Mouse (Mus musculus) heart, postnatal 0 days (tissue): ENCODE measurements around the gene Zswim7. TPM values are rescaled to one million over a fixed set of nuclear protein-coding genes. Genes with fewer than 3 reads are reported as not detected.

Source experiments
- ATAC-seq: fragments of 200-750 bp; cut with Nextera tagmentation; 2 replicates; pipeline ENCODE4 v1.8.0; 2017; ENCODE audit warnings: low read depth, moderate number of reproducible peaks, moderate library complexity; ENCODE audit not compliant: insufficient read depth
- DNase-seq: peaks from one replicate; pipeline ENCODE4 v3.0.0-alpha.2; 2016; ENCODE audit warnings: low spot score
- H3K27ac ChIP-seq: fragments of 300-500 bp; sonication (generic); 2 replicates; pipeline ENCODE4 v1.5.1; 2014; ENCODE audit warnings: low read depth, mild to moderate bottlenecking
- H3K27me3 ChIP-seq: fragments of 300-500 bp; sonication (generic); 2 replicates; pipeline ENCODE4 v1.6.1; 2014; ENCODE audit warnings: low read length, mixed read lengths; ENCODE audit not compliant: control insufficient read depth, insufficient read depth
- H3K36me3 ChIP-seq: fragments of 300-500 bp; sonication (generic); replicated peaks from 2 replicates; pipeline ENCODE4 v1.6.1; 2014; ENCODE audit warnings: low read length, mixed read lengths; ENCODE audit not compliant: control insufficient read depth, insufficient read depth
- H3K4me1 ChIP-seq: fragments of 300-500 bp; sonication (generic); 2 replicates; pipeline ENCODE4 v1.6.1; 2014; ENCODE audit warnings: antibody characterized with exemption; ENCODE audit not compliant: control insufficient read depth, insufficient read depth
- H3K4me2 ChIP-seq: fragments of 300-500 bp; sonication (generic); 2 replicates; pipeline ENCODE4 v1.6.1; 2014; ENCODE audit warnings: low read depth, mild to moderate bottlenecking, low read length, moderate library complexity
- H3K4me3 ChIP-seq: fragments of 300-500 bp; sonication (generic); 2 replicates; pipeline ENCODE4 v1.5.1; 2014; ENCODE audit warnings: low read depth, low read length
- H3K9ac ChIP-seq: fragments of 300-500 bp; sonication (generic); replicated peaks from 2 replicates; pipeline ENCODE4 v1.6.1; 2014; ENCODE audit warnings: low read depth, low read length, mixed read lengths
- H3K9me3 ChIP-seq: fragments of 300-500 bp; sonication (generic); replicated peaks from 2 replicates; pipeline ENCODE4 v1.6.1; 2016; ENCODE audit warnings: low read length; ENCODE audit not compliant: control insufficient read depth
- CTCF ChIP-seq: IDR thresholded peaks from 2 replicates; pipeline ENCODE4 v1.5.1; 2016; ENCODE audit warnings: antibody characterized with exemption, control low read depth, low read depth
- EP300 ChIP-seq: IDR thresholded peaks from 2 replicates; pipeline ENCODE4 v1.6.1; 2016; ENCODE audit warnings: antibody characterized with exemption, low read depth
- WGBS: fragments of 180-500 bp; shearing (Covaris S2); extraction: QIAGEN DNeasy Blood & Tissue Kit; methylation state at CpG from one replicate; pipeline ENCODE4 v1.1.7; 2014; 5-methylcytosine and 5-hydroxymethylcytosine counted together
- polyA plus RNA-seq: library from polyadenylated mRNA; unstranded; fragments of >200 nt; fragmentation: Nextera tagmentation; extraction: Ambion mirVana; gene quantifications from 2 replicates; pipeline ENCODE4 v1.2.1, GENCODE M21; 2015
- total RNA-seq: library from RNA; depleted of rRNA; stranded (reverse); fragments of >200 nt; gene quantifications from 2 replicates; pipeline ENCODE4 v1.2.3, GENCODE M21; 2014; ENCODE audit warnings: low replicate concordance

Gene Zswim7
- total and polyA plus RNA-seq, 2 experiments from 2014 or later: 39.0 to 43.3 TPM

GRCm38 (mm10) chr11:62243871-62244270 is 37.3 kb downstream of the Zswim7 start:
- Histone ChIP-seq H3K4me3 (no peak overlapping the region), H3K4me1 (peaks cover 2% of the 10 kb centered on the region; the same call in 1 of the 2 replicates), H3K9ac (no peak overlapping the region), H3K36me3 (no peaks in the 10 kb centered on the region), H3K4me2 (no peak overlapping the region), H3K27me3 (peaks cover 9% of the 10 kb centered on the region), H3K27ac (no peak overlapping the region), H3K9me3 (no peaks in the 10 kb centered on the region)
- WGBS: 81% methylated on average over 8 of the region's 8 CpGs
- ATAC-seq (no peak), DNase-seq (no peak)
- no peak for TF ChIP-seq EP300
- TF ChIP-seq CTCF: no peak

- Histone ChIP-seq H3K27me3 (no peaks in the 10 kb centered on the region), H3K9me3 (no peaks in the 10 kb centered on the region), H3K4me1 (no peaks in the 10 kb centered on the region), H3K27ac (no peak overlapping the region), H3K4me2 (no peak overlapping the region), H3K4me3 (no peak overlapping the region), H3K36me3 (no peaks in the 10 kb centered on the region), H3K9ac (no peak overlapping the region)
- 59% methylated on average over 12 of the region's 12 CpGs for WGBS
- DNase-seq (no peak), ATAC-seq (no peak)
- TF ChIP-seq CTCF (no peak), EP300 (no peak)
These were observed 40.4 kb downstream of the Zswim7 start for GRCm38 (mm10) chr11:62240631-62241261.

- H3K9me3 ChIP-seq: no peaks in the 10 kb centered on the region
- DNase-seq (peak; percentile 33), ATAC-seq (peak; percentile 27; the same call in 1 of the 2 replicates)
- 31% methylated on average over 4 of the region's 4 CpGs for WGBS
- no peak for TF ChIP-seq CTCF
- no peak for TF ChIP-seq EP300
- 0 out of 2 replicates have a peak overlapping the region, but pooled peaks have one; percentile 18 for H3K27ac ChIP-seq
- peaks cover 21% of the 10 kb centered on the region for H3K4me1 ChIP-seq
- no peak overlapping the region for H3K4me3 ChIP-seq
- H3K27me3 ChIP-seq: no peaks in the 10 kb centered on the region
- H3K9ac ChIP-seq: no peak overlapping the region
- no peaks in the 10 kb centered on the region for H3K36me3 ChIP-seq
- H3K4me2 ChIP-seq: no peak overlapping the region
These were observed 56.4 kb downstream of the Zswim7 start for GRCm38 (mm10) chr11:62224797-62225196.

- TF ChIP-seq EP300 (no peak), CTCF (no peak)
- Histone ChIP-seq H3K27me3 (no peaks in the 10 kb centered on the region), H3K4me2 (no peak overlapping the region), H3K36me3 (no peaks in the 10 kb centered on the region), H3K4me3 (no peak overlapping the region), H3K27ac (0 out of 2 replicates have a peak overlapping the region, but pooled peaks have one; percentile 11), H3K9ac (no peak overlapping the region), H3K4me1 (peaks cover 21% of the 10 kb centered on the region), H3K9me3 (no peaks in the 10 kb centered on the region)
- DNase-seq (no peak), ATAC-seq (no peak)
- 79% methylated on average over 7 of the region's 7 CpGs for WGBS
These were observed 57.2 kb downstream of the Zswim7 start for GRCm38 (mm10) chr11:62223962-62224361.

GRCm38 (mm10) chr11:62223416-62223815 is 57.8 kb downstream of the Zswim7 start:
- ATAC-seq: no peak
- H3K4me2 ChIP-seq: no peak overlapping the region
- 85% methylated on average over 5 of the region's 5 CpGs for WGBS
- DNase-seq: no peak
- H3K36me3 ChIP-seq: no peaks in the 10 kb centered on the region
- no peaks in the 10 kb centered on the region for H3K9me3 ChIP-seq
- H3K27me3 ChIP-seq: no peaks in the 10 kb centered on the region
- no peak for TF ChIP-seq CTCF
- H3K4me3 ChIP-seq: no peak overlapping the region
- H3K4me1 ChIP-seq: peaks cover 21% of the 10 kb centered on the region
- no peak overlapping the region for H3K9ac ChIP-seq
- no peak overlapping the region for H3K27ac ChIP-seq
